Mouse (Mus musculus) retina, postnatal 1 day (tissue): ENCODE data around the gene Vps37b.
A peak's percentile ranks its signal among the peaks of the same experiment; 100 is the strongest.

Experiments
- DNase-seq: peaks from one replicate; pipeline ENCODE4 v3.0.0-alpha.2; 2012

Vps37b gene

GRCm38 (mm10) chr5:124021148-124021547 is 10.9 kb downstream of the Vps37b start:
- DNase-seq, result no peak

GRCm38 (mm10) chr5:124019348-124020216 is 12.5 kb downstream of the Vps37b start:
- peak; percentile 40 for DNase-seq

DNA sequence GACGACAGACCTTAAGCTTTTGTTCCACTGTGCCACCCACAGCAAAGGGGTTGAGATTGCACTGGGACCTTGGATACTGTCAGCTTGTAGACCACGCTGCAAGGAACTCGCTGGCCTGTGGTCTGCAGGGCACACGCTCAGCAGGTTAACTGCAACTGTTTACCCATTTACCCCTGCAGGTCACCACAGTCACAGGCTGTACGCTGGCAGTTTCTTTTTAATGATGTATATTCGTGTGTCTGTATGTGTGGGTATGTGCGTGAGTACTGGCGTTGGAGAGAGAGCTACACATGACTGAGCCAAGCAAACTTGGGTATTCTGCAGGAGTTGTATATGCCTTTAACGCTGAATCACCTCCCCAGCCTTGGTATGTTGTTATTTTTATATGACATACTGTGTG is 13.4 kb downstream of the Vps37b start:
- DNase-seq, result no peak

- DNase-seq, result no peak
These were observed 14.1 kb downstream of the Vps37b start for GRCm38 (mm10) chr5:124017941-124018340.

- no peak for DNase-seq
These were observed 15.7 kb downstream of the Vps37b start for GRCm38 (mm10) chr5:124016291-124016821.

DNA sequence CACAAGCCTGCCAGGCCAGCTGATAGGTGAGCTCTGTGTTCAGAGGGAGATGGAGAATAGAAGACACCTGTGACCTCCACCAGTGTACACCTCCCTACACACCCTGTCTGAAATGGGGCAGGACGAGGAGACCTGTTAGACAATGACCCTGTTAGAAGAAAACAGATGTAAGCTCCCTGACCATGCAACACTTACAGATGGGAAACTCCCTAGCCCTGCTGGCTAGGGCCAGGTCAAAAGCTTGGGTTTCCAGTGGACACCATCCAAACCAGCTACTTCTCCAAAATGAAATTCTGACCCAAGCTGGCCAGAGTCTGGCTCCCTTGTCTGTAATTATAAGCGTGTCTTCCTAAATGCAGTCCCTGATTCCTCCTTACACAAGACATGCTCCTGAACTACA is 16.3 kb downstream of the Vps37b start:
- no peak for DNase-seq

DNA sequence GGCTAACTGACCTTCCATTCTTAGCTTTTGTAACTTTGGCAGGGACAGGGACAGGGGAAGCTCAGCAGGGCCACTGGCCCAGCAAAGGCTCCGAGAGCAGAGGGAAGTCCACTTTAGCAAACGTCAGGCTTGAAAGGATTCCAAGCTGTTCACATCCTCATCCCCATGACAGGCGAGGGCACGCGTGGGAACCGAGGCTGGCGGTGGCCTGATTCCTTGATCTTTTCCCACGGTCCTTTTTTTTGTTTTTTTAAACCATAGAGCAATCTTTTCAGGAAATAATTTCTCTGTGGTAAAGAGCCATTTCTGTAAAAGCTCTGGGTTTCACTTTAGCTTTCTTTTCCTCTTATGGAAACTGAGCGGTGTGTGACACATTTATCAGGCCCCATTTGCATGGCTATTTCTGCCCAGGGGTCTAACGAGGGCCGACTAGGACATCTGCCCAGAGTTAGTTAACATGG is 17.2 kb downstream of the Vps37b start:
- peak; percentile 56 for DNase-seq

- no peak for DNase-seq
These were observed 17.9 kb downstream of the Vps37b start for GRCm38 (mm10) chr5:124014180-124014579.

DNA sequence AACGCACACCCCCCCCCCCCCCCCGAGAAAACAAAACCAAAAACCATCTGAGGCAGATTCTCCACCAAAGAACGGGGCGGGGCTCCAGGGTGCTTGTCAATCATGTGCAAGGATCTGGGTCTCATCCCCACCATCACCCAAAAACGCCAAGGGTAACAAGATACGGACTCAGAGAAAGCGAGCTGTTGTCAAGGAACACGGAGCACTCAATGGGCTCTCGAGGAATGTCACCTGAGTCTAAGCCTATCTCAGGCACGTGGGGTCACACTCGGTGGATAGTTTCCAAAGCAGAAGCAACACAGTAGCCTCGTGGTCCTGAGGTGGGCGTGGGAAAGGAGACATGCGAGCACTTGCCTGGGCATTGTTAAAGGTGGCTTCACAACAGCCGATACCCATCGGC is 18.3 kb downstream of the Vps37b start:
- DNase-seq, result no peak

DNA sequence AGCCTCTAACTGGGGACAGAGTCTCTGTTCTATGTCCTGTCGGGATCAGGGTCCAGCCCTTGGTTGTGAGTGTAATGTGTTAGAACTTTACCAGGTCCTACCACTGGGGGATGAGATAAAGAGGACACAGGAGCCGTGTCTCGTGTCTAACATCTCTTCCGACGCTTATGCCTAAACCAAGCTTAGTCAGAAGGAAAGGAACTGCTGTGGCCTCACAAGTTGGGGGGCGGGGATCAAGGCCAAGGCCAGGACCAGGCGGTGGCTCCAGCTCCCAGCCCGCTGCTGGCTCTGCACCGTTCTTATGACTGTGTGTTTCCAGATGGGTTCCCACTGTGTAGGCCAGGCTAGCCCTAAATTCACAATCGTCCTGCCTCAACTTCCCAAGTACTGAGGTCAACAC is 19.2 kb downstream of the Vps37b start:
- no peak for DNase-seq

- peak; percentile 43 for DNase-seq
These were observed 20.1 kb downstream of the Vps37b start for GRCm38 (mm10) chr5:124011927-124012326.

GRCm38 (mm10) chr5:124010910-124011655 is 21.0 kb downstream of the Vps37b start:
- peak; percentile 79 for DNase-seq

- no peak for DNase-seq
These were observed 22.0 kb downstream of the Vps37b start for GRCm38 (mm10) chr5:124010077-124010476.

DNA sequence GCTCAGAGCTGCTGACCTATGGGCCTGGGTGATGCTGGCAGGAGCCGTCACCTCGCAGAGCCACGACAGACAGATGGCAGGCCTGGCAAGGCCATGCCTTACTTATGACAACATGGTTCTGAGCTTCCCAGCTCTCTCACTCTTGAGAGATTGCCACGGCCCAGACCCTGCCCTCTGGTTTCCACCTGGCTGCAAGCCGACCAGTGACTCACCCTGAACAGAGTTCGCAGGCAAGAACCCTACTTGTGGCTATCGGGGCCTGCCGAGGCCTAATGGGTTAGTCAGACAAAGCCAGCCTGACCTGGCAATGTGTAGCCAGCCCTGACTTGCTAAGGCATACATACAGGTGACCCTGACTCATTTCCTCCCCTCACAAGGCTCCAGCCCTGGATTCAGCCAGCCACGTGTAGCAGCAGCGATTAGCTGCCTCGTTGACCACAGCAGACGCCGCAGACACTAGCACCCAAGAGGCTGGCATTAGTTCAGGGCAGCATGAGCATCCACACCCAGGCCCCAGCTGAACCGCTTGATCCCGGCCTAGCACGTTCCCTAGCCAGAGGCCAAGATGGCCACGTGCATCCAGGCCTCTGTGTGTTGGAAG is 25.1 kb downstream of the Vps37b start:
- no peak for DNase-seq

- DNase-seq, result no peak
These were observed 25.8 kb downstream of the Vps37b start for GRCm38 (mm10) chr5:124006082-124006873.

DNA sequence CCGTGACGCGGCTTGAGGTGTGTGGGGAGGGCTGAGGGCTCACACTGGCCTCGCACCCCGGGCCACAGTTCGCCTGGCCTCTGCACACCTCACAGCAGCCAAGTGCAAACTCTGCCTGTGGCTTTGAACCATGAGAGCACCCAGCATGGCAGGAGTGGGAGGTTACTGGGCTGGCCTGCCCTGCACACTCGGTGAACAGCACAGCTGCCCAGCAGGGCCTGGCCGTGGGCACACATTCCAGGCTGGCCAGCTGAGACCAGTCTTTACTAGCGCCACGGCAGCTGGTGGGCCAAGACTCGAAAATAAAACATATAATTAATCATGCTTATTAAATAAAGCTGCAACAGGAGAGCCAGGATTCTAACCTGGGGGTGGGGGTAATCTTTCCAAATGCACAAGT is 26.5 kb downstream of the Vps37b start:
- no peak for DNase-seq

DNA sequence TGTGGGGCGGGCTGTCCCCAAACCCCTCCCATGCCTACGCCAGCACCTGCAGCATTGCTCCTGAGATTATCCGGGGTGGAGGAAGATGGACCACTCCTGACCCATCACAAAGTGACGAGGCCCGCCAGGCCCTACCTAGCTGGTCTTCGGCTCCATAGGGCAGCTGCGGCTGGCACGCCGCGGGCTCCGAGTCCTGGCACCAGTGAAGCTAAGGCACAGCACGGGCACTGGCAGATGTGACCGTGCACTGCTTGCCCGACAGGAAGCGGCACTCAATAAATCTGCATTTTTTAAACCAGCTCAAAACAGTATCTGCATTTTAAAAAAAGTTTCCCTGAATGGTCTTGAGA is 26.9 kb downstream of the Vps37b start:
- no peak for DNase-seq

- DNase-seq, result no peak
These were observed 27.5 kb downstream of the Vps37b start for GRCm38 (mm10) chr5:124004356-124005150.

GRCm38 (mm10) chr5:124003375-124003774 is 28.7 kb downstream of the Vps37b start:
- peak; percentile 16 for DNase-seq

DNA sequence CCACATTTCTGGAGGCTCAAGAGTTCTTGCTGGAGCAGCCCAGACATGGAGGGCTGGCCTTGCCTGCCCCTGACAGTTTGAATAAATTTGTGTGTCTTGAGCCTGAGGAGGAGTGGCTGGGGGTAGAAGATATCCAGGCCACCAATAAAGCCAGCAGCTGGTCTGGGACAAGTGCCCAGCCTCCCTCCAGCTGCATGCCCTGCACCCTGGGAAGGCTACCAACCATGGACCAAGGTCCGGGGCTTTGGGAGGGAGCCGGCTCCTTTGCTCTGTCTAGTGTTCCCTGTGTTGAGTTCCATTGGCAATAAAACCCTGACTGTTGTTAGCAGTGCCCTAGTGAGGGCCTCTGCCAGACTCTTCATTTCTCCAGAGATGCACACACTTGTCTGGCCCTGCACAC is 29.2 kb downstream of the Vps37b start:
- peak; percentile 33 for DNase-seq

DNA sequence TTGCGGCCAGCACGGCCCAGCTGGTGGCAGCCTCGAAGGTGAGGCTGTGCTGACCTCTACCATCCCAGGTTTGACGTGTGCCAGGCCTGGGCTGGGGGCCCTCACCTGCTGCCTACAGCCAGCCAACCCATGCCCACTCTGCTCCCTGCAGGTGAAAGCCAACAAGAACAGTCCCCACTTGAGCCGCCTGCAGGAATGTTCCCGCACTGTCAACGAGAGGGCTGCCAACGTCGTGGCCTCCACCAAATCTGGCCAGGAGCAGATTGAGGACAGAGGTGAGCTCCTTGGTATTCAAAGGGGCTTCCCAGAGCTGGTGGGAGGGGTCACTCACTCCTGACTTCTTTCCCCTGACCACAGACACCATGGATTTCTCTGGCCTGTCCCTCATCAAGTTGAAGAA is 30.8 kb downstream of the Vps37b start:
- no peak for DNase-seq

GRCm38 (mm10) chr5:124000824-124001223 is 31.2 kb downstream of the Vps37b start:
- peak; percentile 92 for DNase-seq
